Mouse (Mus musculus): ENCODE measurements around the gene Zp1. TPM values are rescaled to one million over a fixed set of nuclear protein-coding genes. Genes with fewer than 3 reads are reported as not detected.

Zp1 gene
- not detected in 2 replicates for polyA plus RNA-seq (2015; fragmentation: Nextera tagmentation; extraction: Ambion mirVana)

GRCm38 (mm10) chr19:10920532-10920931, at the start of gene Zp1:
TSS of gene Zp1 (minus strand) at chr19:10920632.
- no peak for DNase-seq
- TF ChIP-seq EP300 (IDR thresholded peaks at IDR 0.05; ENCODE audit: low read depth) (no peak), CTCF (IDR thresholded peaks at IDR 0.05; ENCODE audit: low read depth) (no peak)
- WGBS (ENCODE audit: insufficient replicate concordance): 61% methylated on average over 2 of the region's 2 CpGs

GRCm38 (mm10) chr19:10968578-10968977, 48.1 kb upstream of the Zp1 start:
- WGBS (ENCODE audit: insufficient replicate concordance): 79% methylated on average over 7 of the region's 7 CpGs
- Histone ChIP-seq H3K36me3 (replicated peaks; ENCODE audit: insufficient read depth, low read length) (no peaks in the 10 kb centered on the region), H3K27me3 (ENCODE audit: insufficient read depth, low read length) (no peaks in the 10 kb centered on the region), H3K9ac (replicated peaks) (no peak overlapping the region), H3K4me1 (ENCODE audit: insufficient read depth) (no peaks in the 10 kb centered on the region; the same call in 1 of the 2 replicates), H3K27ac (ENCODE audit: low read depth) (no peak overlapping the region), H3K9me3 (ENCODE audit: low read length) (no peaks in the 10 kb centered on the region; the same call in 1 of the 2 replicates), H3K4me2 (ENCODE audit: low read depth, low read length) (no peak overlapping the region), H3K4me3 (ENCODE audit: low read depth, low read length) (no peak overlapping the region)
- no peak for ATAC-seq
- no peak for DNase-seq
- TF ChIP-seq EP300 (IDR thresholded peaks at IDR 0.05; ENCODE audit: low read depth): no peak
- TF ChIP-seq CTCF (IDR thresholded peaks at IDR 0.05; ENCODE audit: low read depth): no peak

More at GRCm38 (mm10) chr19:10920532-10920931, at the start of gene Zp1:
- Histone ChIP-seq H3K4me2 (ENCODE audit: low read depth, low read length) (no peak within 1 kb of the TSS), H3K4me1 (ENCODE audit: insufficient read depth) (no peaks in the 10 kb centered on the region), H3K4me3 (ENCODE audit: low read depth, low read length) (no peak within 1 kb of the TSS), H3K27ac (ENCODE audit: low read depth) (no peak within 1 kb of the TSS), H3K27me3 (ENCODE audit: insufficient read depth, low read length) (no peaks in the 10 kb centered on the region), H3K9me3 (ENCODE audit: low read length) (no peaks in the 10 kb centered on the region), H3K36me3 (replicated peaks; ENCODE audit: insufficient read depth, low read length) (no peaks in the 10 kb centered on the region), H3K9ac (replicated peaks) (no peak within 1 kb of the TSS)
- ATAC-seq: no peak

GRCm38 (mm10) chr19:10965721-10966120, 45.3 kb upstream of the Zp1 start:
- no peaks in the 10 kb centered on the region for H3K36me3 ChIP-seq (replicated peaks; ENCODE audit: insufficient read depth, low read length)
- H3K4me3 ChIP-seq (ENCODE audit: low read depth, low read length): no peak overlapping the region
- H3K4me2 ChIP-seq (ENCODE audit: low read depth, low read length): no peak overlapping the region
- H3K27me3 ChIP-seq (ENCODE audit: insufficient read depth, low read length): no peaks in the 10 kb centered on the region
- no peak for ATAC-seq
- no peak overlapping the region for H3K27ac ChIP-seq (ENCODE audit: low read depth)
- H3K9ac ChIP-seq (replicated peaks): no peak overlapping the region
- 74% methylated on average over 7 of the region's 7 CpGs for WGBS (ENCODE audit: insufficient replicate concordance)
- no peaks in the 10 kb centered on the region for H3K9me3 ChIP-seq (ENCODE audit: low read length)
- TF ChIP-seq CTCF (IDR thresholded peaks at IDR 0.05; ENCODE audit: low read depth) (no peak), EP300 (IDR thresholded peaks at IDR 0.05; ENCODE audit: low read depth) (no peak)
- DNase-seq: no peak
- H3K4me1 ChIP-seq (ENCODE audit: insufficient read depth): no peaks in the 10 kb centered on the region; the same call in 1 of the 2 replicates

GRCm38 (mm10) chr19:10959978-10960346, 39.5 kb upstream of the Zp1 start:
- ATAC-seq: no peak
- no peak overlapping the region for H3K27ac ChIP-seq (ENCODE audit: low read depth)
- 41% methylated on average over 12 of the region's 12 CpGs for WGBS (ENCODE audit: insufficient replicate concordance)

GRCm38 (mm10) chr19:10959085-10959977, 38.9 kb upstream of the Zp1 start:
- no peaks in the 10 kb centered on the region for H3K4me1 ChIP-seq (ENCODE audit: insufficient read depth)

More at GRCm38 (mm10) chr19:10959978-10960346, 39.5 kb upstream of the Zp1 start:
- H3K4me1 ChIP-seq (ENCODE audit: insufficient read depth): no peaks in the 10 kb centered on the region
- no peaks in the 10 kb centered on the region for H3K36me3 ChIP-seq (replicated peaks; ENCODE audit: insufficient read depth, low read length)
- no peak overlapping the region for H3K4me3 ChIP-seq (ENCODE audit: low read depth, low read length)
- no peak overlapping the region for H3K4me2 ChIP-seq (ENCODE audit: low read depth, low read length)
- no peak for DNase-seq
- no peaks in the 10 kb centered on the region for H3K27me3 ChIP-seq (ENCODE audit: insufficient read depth, low read length)
- H3K9me3 ChIP-seq (ENCODE audit: low read length): no peaks in the 10 kb centered on the region
- H3K9ac ChIP-seq (replicated peaks): no peak overlapping the region
- TF ChIP-seq EP300 (IDR thresholded peaks at IDR 0.05; ENCODE audit: low read depth) (no peak), CTCF (IDR thresholded peaks at IDR 0.05; ENCODE audit: low read depth) (no peak)

More at GRCm38 (mm10) chr19:10959085-10959977, 38.9 kb upstream of the Zp1 start:
- Histone ChIP-seq H3K4me2 (ENCODE audit: low read depth, low read length) (no peak overlapping the region; the same call in 1 of the 2 replicates), H3K36me3 (replicated peaks; ENCODE audit: insufficient read depth, low read length) (no peaks in the 10 kb centered on the region), H3K4me3 (ENCODE audit: low read depth, low read length) (no peak overlapping the region), H3K27me3 (ENCODE audit: insufficient read depth, low read length) (no peaks in the 10 kb centered on the region), H3K9me3 (ENCODE audit: low read length) (no peaks in the 10 kb centered on the region), H3K9ac (replicated peaks) (no peak overlapping the region), H3K27ac (ENCODE audit: low read depth) (no peak overlapping the region)
- no peak for TF ChIP-seq EP300 (IDR thresholded peaks at IDR 0.05; ENCODE audit: low read depth)
- TF ChIP-seq CTCF (IDR thresholded peaks at IDR 0.05; ENCODE audit: low read depth): peak; percentile 83
- DNase-seq (no peak), ATAC-seq (peak; percentile 56)
- WGBS (ENCODE audit: insufficient replicate concordance): 23% methylated on average over 11 of the region's 11 CpGs
